Mouse (Mus musculus): Measurements from ENCODE around the gene Ap1b1.

- TF ChIP-seq CTCF (conservative IDR thresholded peaks at IDR 0.05 in 1 of 2, IDR thresholded peaks at IDR 0.05 in 1 of 2; ENCODE audit: low read depth in 2 of 2, low read length in 2 of 2) (no peak), EP300 (IDR thresholded peaks at IDR 0.05; ENCODE audit: low read length) (no peak), MYC (IDR thresholded peaks at IDR 0.05; ENCODE audit: low read depth, low read length) (no peak), MEF2A (IDR thresholded peaks at IDR 0.05; ENCODE audit: borderline replicate concordance, low read depth, low read length) (no peak), ELF1 (IDR thresholded peaks at IDR 0.05; ENCODE audit: low read depth, low read length) (no peak)
These were observed 12.8 kb upstream of the Ap1b1 start for GRCm38 (mm10) chr11:4973871-4974256.

Data from CH12.LX (cell line).